Mouse (Mus musculus): ENCODE data around the gene Syne4. TPM values are rescaled to one million over a fixed set of nuclear protein-coding genes. Genes with fewer than 3 reads are reported as not detected.

Gene Syne4
- polyA plus RNA-seq, 1 experiment: 0.04 TPM

GRCm38 (mm10) chr7:30291215-30292131 lies 23.1 kb upstream of the Syne4 start, which contains the start of gene Clip3:
Gene Clip3 (plus strand): TSS chr7:30291728.
- H3K27me3 ChIP-seq (ENCODE audit: control insufficient read depth): peaks cover 21% of the 10 kb centered on the region
- no peak within 1 kb of the TSS for H3K4me3 ChIP-seq (replicated peaks)
- TF ChIP-seq TAL1 (IDR thresholded peaks at IDR 0.05; ENCODE audit: low read length) (no peak), GATA1 (IDR thresholded peaks at IDR 0.05; ENCODE audit: low read length) (no peak)
- H3K9me3 ChIP-seq (ENCODE audit: control insufficient read depth, low read length): no peaks in the 10 kb centered on the region
- H3K4me1 ChIP-seq (ENCODE audit: control insufficient read depth): peaks cover 3% of the 10 kb centered on the region
- H3K36me3 ChIP-seq (ENCODE audit: control insufficient read depth): no peaks in the 10 kb centered on the region

- H3K36me3 ChIP-seq (ENCODE audit: control insufficient read depth): no peaks in the 10 kb centered on the region
- H3K9me3 ChIP-seq (ENCODE audit: control insufficient read depth, low read length): no peaks in the 10 kb centered on the region
- TF ChIP-seq TAL1 (IDR thresholded peaks at IDR 0.05; ENCODE audit: low read length) (no peak), GATA1 (IDR thresholded peaks at IDR 0.05; ENCODE audit: low read length) (no peak)
- H3K4me1 ChIP-seq (ENCODE audit: control insufficient read depth): peaks cover 12% of the 10 kb centered on the region
- peaks cover 16% of the 10 kb centered on the region for H3K27me3 ChIP-seq (ENCODE audit: control insufficient read depth)
- no peak overlapping the region for H3K4me3 ChIP-seq (replicated peaks)
Observed at GRCm38 (mm10) chr7:30293795-30294194, 20.8 kb upstream of the Syne4 start.

- no peaks in the 10 kb centered on the region for H3K9me3 ChIP-seq (ENCODE audit: control insufficient read depth, low read length)
- peaks cover 12% of the 10 kb centered on the region for H3K4me1 ChIP-seq (ENCODE audit: control insufficient read depth)
- H3K4me3 ChIP-seq (replicated peaks): no peak overlapping the region
- no peaks in the 10 kb centered on the region for H3K36me3 ChIP-seq (ENCODE audit: control insufficient read depth)
- H3K27me3 ChIP-seq (ENCODE audit: control insufficient read depth): peaks cover 13% of the 10 kb centered on the region
- TF ChIP-seq TAL1 (IDR thresholded peaks at IDR 0.05; ENCODE audit: low read length) (no peak), GATA1 (IDR thresholded peaks at IDR 0.05; ENCODE audit: low read length) (no peak)
Observed at GRCm38 (mm10) chr7:30294296-30294695, 20.3 kb upstream of the Syne4 start.

- TF ChIP-seq GATA1 (IDR thresholded peaks at IDR 0.05; ENCODE audit: low read length) (no peak), TAL1 (IDR thresholded peaks at IDR 0.05; ENCODE audit: low read length) (no peak)
- no peak overlapping the region for H3K4me3 ChIP-seq (replicated peaks)
- H3K4me1 ChIP-seq (ENCODE audit: control insufficient read depth): peaks cover 12% of the 10 kb centered on the region
- H3K27me3 ChIP-seq (ENCODE audit: control insufficient read depth): peaks cover 13% of the 10 kb centered on the region
- no peaks in the 10 kb centered on the region for H3K36me3 ChIP-seq (ENCODE audit: control insufficient read depth)
- no peaks in the 10 kb centered on the region for H3K9me3 ChIP-seq (ENCODE audit: control insufficient read depth, low read length)
Observed at GRCm38 (mm10) chr7:30295103-30295502, 19.5 kb upstream of the Syne4 start.

GRCm38 (mm10) chr7:30296816-30297215 lies 17.8 kb upstream of the Syne4 start:
- no peak for TF ChIP-seq TAL1 (IDR thresholded peaks at IDR 0.05; ENCODE audit: low read length)
- TF ChIP-seq GATA1 (IDR thresholded peaks at IDR 0.05; ENCODE audit: low read length): no peak
- Histone ChIP-seq H3K36me3 (ENCODE audit: control insufficient read depth) (no peaks in the 10 kb centered on the region), H3K4me3 (replicated peaks) (no peak overlapping the region), H3K27me3 (ENCODE audit: control insufficient read depth) (peaks cover 5% of the 10 kb centered on the region), H3K4me1 (ENCODE audit: control insufficient read depth) (peaks cover 12% of the 10 kb centered on the region), H3K9me3 (ENCODE audit: control insufficient read depth, low read length) (no peaks in the 10 kb centered on the region)

GRCm38 (mm10) chr7:30297266-30297665 lies 17.3 kb upstream of the Syne4 start:
- TF ChIP-seq GATA1 (IDR thresholded peaks at IDR 0.05; ENCODE audit: low read length) (no peak), TAL1 (IDR thresholded peaks at IDR 0.05; ENCODE audit: low read length) (no peak)
- Histone ChIP-seq H3K4me1 (ENCODE audit: control insufficient read depth) (peaks cover 12% of the 10 kb centered on the region), H3K4me3 (replicated peaks) (no peak overlapping the region), H3K9me3 (ENCODE audit: control insufficient read depth, low read length) (no peaks in the 10 kb centered on the region), H3K36me3 (ENCODE audit: control insufficient read depth) (no peaks in the 10 kb centered on the region), H3K27me3 (ENCODE audit: control insufficient read depth) (peaks cover under 1% of the 10 kb centered on the region)

GRCm38 (mm10) chr7:30300914-30301313 lies 13.7 kb upstream of the Syne4 start:
- no peak for TF ChIP-seq TAL1 (IDR thresholded peaks at IDR 0.05; ENCODE audit: low read length)
- no peak for TF ChIP-seq GATA1 (IDR thresholded peaks at IDR 0.05; ENCODE audit: low read length)
- no peaks in the 10 kb centered on the region for H3K36me3 ChIP-seq (ENCODE audit: control insufficient read depth)
- H3K4me1 ChIP-seq (ENCODE audit: control insufficient read depth): peaks cover 12% of the 10 kb centered on the region
- H3K27me3 ChIP-seq (ENCODE audit: control insufficient read depth): no peaks in the 10 kb centered on the region
- H3K4me3 ChIP-seq (replicated peaks): no peak overlapping the region
- no peaks in the 10 kb centered on the region for H3K9me3 ChIP-seq (ENCODE audit: control insufficient read depth, low read length)

GRCm38 (mm10) chr7:30306083-30306779 lies 8.4 kb upstream of the Syne4 start:
- TF ChIP-seq TAL1 (IDR thresholded peaks at IDR 0.05; ENCODE audit: low read length) (no peak), GATA1 (IDR thresholded peaks at IDR 0.05; ENCODE audit: low read length) (no peak)
- peaks cover 2% of the 10 kb centered on the region; the same call in 1 of the 2 replicates for H3K36me3 ChIP-seq (ENCODE audit: control insufficient read depth)
- H3K4me1 ChIP-seq (ENCODE audit: control insufficient read depth): peaks cover 23% of the 10 kb centered on the region
- no peaks in the 10 kb centered on the region for H3K27me3 ChIP-seq (ENCODE audit: control insufficient read depth)
- no peak overlapping the region for H3K4me3 ChIP-seq (replicated peaks)
- no peaks in the 10 kb centered on the region for H3K9me3 ChIP-seq (ENCODE audit: control insufficient read depth, low read length)
